Mouse (Mus musculus) spleen, postnatal 4 days (tissue): ENCODE data around the gene Zfp668.
"Not testable (repeated sequence)": the region's sequence is repeated elsewhere in the genome, so short reads cannot be mapped to it uniquely, and the experiment has no call there.

Source experiments
- DNase-seq, 2 experiments: peaks; one replicate each; pipeline ENCODE4 v3.0.0; 2022; ENCODE audit warnings: low spot score in 2 of 2

The Zfp668 gene

GRCm38 (mm10) chr7:127842001-127842718 lies 34.5 kb downstream of the Zfp668 start:
- peak; percentile 76 to 88 for DNase-seq

DNA sequence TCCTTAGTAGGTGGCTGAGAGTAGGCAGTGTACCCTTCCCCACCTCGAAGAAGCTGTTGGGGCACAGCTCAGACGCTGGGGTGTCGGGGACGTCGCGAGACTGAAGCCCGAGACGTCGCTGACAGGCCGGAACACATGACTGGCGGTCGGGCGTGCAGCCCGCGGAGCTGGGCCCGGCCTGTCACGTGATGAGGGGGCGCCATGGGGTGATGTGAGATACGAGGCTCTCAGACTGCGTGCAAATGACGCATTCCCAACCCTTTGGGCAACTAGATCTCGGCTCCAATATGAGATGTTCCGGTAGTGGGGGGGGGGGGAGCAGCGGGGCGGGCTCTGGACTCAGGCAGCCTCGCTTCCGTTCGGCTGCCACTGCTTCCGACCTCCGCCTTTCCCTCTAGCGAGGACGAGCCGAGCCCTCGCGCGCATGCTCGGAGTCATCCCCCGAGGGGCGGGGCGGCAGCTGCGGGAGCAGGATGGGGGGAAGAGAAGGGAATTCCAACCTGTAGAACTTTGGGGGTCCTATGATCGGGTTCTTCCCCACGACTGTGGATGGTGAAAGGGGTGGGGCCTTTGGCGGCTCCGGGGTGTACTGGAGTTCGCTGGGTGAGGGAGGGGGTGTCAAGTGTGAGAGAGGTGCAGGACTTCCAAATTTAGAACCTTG lies 35.2 kb downstream of the Zfp668 start:
- DNase-seq = peak; percentile 87 to 93

DNA sequence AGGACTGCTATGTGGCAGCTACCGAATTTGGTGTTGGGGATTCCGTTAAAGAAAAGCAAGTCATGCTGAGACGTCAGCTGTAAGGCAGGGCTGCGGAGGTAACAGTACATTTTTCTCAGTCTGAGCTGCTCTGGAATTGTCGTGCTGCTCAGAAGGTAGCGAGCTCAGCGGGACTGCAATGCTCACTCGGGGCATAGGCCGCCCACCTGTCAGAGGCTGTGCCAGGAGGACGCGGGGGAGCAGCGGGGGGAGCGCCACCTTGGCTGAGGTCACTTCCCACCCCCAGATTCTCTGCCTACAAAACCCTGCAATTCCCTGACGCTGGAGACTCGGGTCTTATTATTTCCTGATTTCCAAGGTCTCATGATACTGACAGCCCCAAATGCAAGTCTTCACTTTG lies 35.7 kb downstream of the Zfp668 start:
- DNase-seq = peak; percentile 48 to 78

DNA sequence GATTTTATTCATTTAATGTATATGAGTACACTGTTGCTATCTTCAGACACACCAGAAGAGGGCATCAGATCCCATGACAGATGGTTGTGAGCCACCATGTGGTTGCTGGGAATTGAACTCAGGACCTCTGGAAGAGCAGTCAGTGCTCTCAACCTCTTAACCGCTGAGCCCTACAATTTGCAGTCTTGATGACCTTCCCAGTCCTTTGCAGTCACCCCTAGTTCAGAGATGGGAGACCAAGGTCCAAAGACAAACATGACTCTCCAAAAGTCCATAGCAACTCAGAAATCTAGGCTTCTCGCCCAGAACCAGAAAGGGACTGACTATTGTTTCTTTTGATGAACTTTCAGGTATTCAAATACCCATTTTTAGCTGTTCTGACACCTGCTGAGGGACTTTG lies 36.6 kb downstream of the Zfp668 start:
- DNase-seq = not testable (repeated sequence)

- DNase-seq = not testable (repeated sequence)
These were observed 38.8 kb downstream of the Zfp668 start for GRCm38 (mm10) chr7:127837878-127838277.

GRCm38 (mm10) chr7:127837473-127837872 lies 39.2 kb downstream of the Zfp668 start:
- no peak for DNase-seq

DNA sequence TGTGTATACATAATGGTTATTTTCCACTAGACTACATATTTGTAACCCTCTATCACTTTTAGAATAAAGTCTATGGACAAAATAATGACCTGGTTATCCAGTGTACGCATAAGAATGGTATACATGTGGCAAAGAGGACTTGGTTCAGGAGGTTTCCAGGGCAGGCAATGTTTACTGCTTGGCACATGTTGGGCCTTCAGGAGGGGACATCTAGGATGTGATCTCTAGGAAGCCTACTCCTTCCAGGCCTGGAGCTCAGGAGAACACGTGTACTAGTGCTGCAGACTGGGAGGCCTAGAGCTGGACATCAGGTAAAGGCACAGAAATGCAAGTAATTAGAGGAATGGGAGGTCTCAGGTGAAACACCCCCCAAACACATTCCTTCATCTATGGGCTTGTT lies 41.1 kb downstream of the Zfp668 start:
- no peak for DNase-seq

- no peak for DNase-seq
These were observed 52.3 kb downstream of the Zfp668 start, which contains the start of the genes Stx4a and Stx1b for GRCm38 (mm10) chr7:127824176-127824871. Stx4a (plus strand) TSS chr7:127824294. Stx1b (minus strand) TSS chr7:127824549.

GRCm38 (mm10) chr7:127823236-127824171 lies 53.1 kb downstream of the Zfp668 start:
- DNase-seq = no peak

DNA sequence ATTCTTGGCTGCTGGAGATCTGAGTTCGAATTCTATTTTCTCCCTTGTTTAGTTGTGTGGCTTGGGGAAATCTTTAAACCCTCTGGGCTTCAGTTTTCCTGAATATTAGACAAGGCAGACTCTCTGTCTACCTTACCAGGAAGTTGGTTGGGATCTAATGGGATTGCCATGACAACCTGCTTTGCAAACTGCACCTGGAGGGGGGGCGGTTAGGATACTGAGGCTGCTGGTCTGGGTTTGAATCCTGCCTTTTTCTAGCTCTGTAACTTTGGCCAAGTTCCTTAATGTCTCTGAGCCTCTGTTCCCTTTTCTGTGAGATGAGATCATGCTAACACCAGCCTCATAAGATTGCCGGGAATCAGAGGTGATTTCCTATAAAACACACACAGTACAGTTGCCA lies 54.1 kb downstream of the Zfp668 start:
- no peak for DNase-seq

DNA sequence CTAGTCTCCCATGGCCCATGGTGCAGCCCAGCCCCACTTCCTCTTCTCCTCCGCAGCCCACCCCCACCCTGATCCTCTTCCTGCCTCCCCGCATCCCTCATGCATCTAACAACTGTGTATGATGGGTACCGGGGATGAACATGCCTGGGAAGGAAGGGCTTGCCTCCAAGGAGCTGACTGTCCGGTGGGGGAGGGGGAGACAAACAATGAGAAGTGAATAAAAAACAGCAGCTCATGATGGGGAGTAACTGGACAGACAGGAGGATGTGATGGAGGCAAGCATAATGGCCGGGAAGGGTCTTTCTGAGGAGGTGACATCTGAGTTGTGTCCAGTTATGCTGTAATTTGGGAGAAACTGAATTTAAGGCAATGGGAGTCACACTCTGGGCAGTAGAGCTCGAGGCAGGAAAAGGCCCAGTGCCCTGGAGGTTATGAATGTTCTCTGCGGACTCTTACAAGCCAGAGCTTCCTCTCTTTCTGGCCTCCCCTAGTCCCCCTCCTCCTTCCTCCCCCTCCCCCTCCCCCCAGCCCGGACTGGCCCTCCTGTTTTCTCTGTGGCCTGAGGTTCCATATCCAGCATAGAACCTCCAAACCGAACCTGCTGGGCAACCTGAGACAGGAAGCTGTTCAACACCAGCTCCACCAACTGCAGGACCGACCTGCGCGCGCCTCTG lies 55.7 kb downstream of the Zfp668 start:
- no peak for DNase-seq

DNA sequence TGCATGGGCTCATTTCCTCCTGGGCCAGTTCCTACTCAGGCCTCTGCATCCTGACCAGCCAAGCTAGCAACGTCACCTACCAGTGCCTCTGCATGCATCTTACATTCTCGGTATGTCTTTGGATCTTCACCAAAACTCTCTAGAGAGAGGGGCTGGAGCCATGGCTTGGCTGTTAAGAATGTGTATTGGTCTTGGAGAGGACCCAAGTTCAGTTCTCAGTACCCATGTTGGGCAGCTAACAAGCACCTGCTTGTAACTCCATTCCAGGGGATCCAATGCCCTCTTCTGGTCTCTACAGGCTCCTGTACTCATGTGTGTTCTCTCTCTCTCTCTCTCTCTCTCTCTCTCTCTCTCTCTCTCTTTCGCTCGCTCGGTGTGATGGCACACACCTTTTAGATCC lies 58.9 kb downstream of the Zfp668 start:
- DNase-seq = no peak

GRCm38 (mm10) chr7:127817053-127817452 lies 59.6 kb downstream of the Zfp668 start:
- DNase-seq = no peak

DNA sequence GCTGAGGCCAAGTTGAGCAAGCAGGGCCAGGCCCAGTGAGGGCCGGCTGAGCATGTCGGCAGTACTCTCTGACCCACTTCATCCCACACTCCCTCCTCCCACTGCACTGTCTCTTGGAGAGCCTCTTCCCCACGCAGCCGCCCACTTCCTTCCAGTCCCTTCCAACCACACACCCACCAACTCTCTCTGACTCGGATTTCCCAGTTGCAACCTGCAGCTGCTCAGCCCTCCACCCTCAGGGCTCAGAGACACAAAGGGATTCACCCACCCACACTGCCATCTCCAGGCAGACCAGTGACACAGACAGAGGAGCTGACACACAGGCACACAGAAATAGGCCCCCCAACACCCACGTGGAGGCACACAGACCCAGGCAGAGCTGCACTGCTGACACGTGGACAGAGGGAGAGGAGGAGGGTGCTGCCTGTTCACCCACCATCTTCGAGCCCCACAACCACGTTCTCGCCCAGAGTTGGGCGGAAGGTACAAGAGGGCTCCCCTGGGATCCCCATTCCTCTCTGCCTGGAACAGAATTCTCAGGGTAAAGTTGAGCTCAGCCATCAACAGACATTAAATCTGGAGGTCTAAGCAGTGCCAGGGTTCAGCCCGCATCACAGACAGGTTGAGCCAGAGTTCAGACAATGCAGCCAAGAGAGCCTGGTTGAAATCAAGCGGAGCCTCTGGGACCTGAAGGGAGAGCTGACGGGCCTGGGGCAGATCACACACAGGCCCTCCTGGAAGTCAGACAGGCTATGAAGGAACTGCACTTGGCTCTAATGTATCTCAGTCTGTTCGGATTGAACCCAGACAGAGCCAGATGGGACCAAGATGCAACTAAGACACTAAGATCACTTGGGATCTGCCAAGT lies 60.4 kb downstream of the Zfp668 start:
- DNase-seq = peak in 1 of 2 experiments; percentile 35

DNA sequence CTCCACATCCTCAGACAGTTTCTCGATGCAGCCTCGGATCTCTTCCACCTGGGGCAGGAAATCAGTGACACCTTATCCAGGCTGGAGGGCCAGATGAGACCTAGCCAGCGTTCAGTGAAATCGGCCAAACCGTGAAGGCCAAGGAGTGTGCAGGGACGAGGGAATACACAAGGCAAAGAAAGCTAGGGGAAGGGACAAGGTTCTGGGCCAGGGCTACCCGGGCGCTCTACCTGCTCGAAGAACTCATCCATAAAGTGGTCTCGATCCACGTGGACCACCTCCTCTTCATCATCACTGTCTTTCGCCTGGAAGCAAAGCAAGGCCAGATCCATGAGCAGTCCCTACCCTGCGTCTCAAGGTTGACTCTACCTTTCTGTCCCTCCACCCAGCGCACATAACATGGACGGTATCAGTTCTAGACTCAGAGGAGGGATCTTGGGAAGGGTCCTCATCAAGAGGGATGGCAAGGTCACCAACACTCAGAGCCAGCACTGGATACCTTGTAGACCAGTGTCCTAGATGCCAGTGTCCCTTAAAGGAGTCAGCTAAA lies 61.4 kb downstream of the Zfp668 start:
- DNase-seq = no peak

GRCm38 (mm10) chr7:127814241-127814921 lies 62.2 kb downstream of the Zfp668 start:
- DNase-seq = no peak

DNA sequence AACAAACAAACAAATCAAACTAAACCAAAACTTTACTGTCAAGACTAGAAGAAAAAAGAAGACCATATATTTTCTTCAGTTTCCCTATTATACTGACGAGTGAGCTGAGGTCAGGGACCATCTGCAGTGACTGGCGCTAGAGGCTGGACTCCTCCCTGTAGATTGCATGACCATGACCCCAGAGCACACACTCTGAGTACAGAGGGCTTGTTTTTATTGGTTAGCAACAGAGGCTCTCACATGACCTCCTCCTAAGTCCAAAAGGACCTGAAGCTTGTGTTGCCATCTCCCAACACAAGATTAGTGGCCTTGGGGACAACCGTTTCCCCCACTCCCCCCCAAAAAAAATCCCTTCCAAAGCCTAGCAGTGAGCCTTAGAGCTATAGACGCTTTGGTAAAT lies 62.8 kb downstream of the Zfp668 start:
- DNase-seq = no peak
